Mouse (Mus musculus) hindbrain, embryonic 16.5 days (tissue): ENCODE data around the gene Qsox1. TPM values are rescaled to one million over a fixed set of nuclear protein-coding genes. Genes with fewer than 3 reads are reported as not detected.

Experiments
- ATAC-seq: fragments of 200-750 bp; cut with Nextera tagmentation; 2 replicates; pipeline ENCODE4 v1.8.0; 2017; ENCODE audit warnings: moderate TSS enrichment, moderate library complexity
- H3K27ac ChIP-seq: fragments of 300-500 bp; sonication (generic); 2 replicates; pipeline ENCODE4 v1.5.1; 2014; ENCODE audit warnings: low read depth, mild to moderate bottlenecking, control low read depth, low read length, moderate library complexity
- H3K27me3 ChIP-seq: fragments of 300-500 bp; sonication (generic); replicated peaks from 2 replicates; pipeline ENCODE4 v1.6.1; 2014; ENCODE audit warnings: low read length; ENCODE audit not compliant: control insufficient read depth, insufficient read depth
- H3K36me3 ChIP-seq: fragments of 300-500 bp; sonication (generic); 2 replicates; pipeline ENCODE4 v1.6.1; 2014; ENCODE audit warnings: mild to moderate bottlenecking, low read length, moderate library complexity, mixed read lengths; ENCODE audit not compliant: control insufficient read depth, insufficient read depth
- H3K4me1 ChIP-seq: fragments of 300-500 bp; sonication (generic); 2 replicates; pipeline ENCODE4 v1.6.1; 2014; ENCODE audit warnings: low read depth, low read length; ENCODE audit not compliant: control insufficient read depth, insufficient read depth
- H3K4me2 ChIP-seq: fragments of 300-500 bp; sonication (generic); 2 replicates; pipeline ENCODE4 v1.6.1; 2014; ENCODE audit warnings: mild to moderate bottlenecking, low read length, control low read depth, moderate library complexity
- H3K4me3 ChIP-seq: fragments of 300-500 bp; sonication (generic); 2 replicates; pipeline ENCODE4 v1.5.1; 2014; ENCODE audit warnings: mild to moderate bottlenecking, low read length, control low read depth, moderate library complexity
- H3K9ac ChIP-seq: fragments of 300-500 bp; sonication (generic); 2 replicates; pipeline ENCODE4 v1.6.1; 2014; ENCODE audit warnings: low read depth, mild to moderate bottlenecking, control low read depth, low read length, moderate library complexity
- H3K9me3 ChIP-seq: fragments of 300-500 bp; sonication (generic); 2 replicates; pipeline ENCODE4 v1.6.1; 2014; ENCODE audit warnings: mild to moderate bottlenecking, low read length, moderate library complexity; ENCODE audit not compliant: control insufficient read depth
- WGBS: fragments of 180-500 bp; shearing (Covaris S2); extraction: QIAGEN DNeasy Blood & Tissue Kit; methylation state at CpG from one replicate; pipeline ENCODE4 v1.1.7; 2014; 5-methylcytosine and 5-hydroxymethylcytosine counted together
- polyA plus RNA-seq: library from polyadenylated mRNA; unstranded; fragments of >200 nt; fragmentation: Nextera tagmentation; extraction: Ambion mirVana; gene quantifications from 2 replicates; pipeline ENCODE4 v1.2.1, GENCODE M21; 2015

Gene Qsox1
- polyA plus RNA-seq, 1 experiment from 2014 or later: 25.0 TPM

DNA sequence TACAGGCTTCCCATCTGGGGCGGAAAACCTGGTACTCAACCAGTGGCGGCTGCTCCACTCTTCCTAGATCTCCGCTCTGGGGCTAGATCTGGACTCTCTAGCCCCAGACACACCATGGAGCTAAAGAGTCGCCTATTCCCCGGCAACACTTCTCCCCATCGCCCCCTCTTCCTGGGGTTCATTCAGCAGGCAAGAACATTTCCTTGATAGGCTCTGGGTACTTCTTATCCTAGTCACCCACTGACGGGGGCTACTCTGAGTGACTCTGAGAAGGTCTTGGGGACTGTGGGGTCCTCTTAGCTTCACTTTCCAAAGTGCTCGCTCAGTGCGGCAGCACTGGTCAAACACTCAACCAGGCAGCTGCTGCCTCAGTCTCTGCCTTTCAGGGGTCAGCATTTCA is 59.3 kb downstream of the Qsox1 start:
- WGBS: 75% methylated on average over 9 of the region's 9 CpGs
- peaks cover 50% of the 10 kb centered on the region for H3K27me3 ChIP-seq
- H3K36me3 ChIP-seq: no peaks in the 10 kb centered on the region
- H3K4me3 ChIP-seq: no peak overlapping the region
- H3K9ac ChIP-seq: no peak overlapping the region
- no peaks in the 10 kb centered on the region for H3K4me1 ChIP-seq
- no peaks in the 10 kb centered on the region for H3K9me3 ChIP-seq
- no peak for ATAC-seq
- no peak overlapping the region for H3K4me2 ChIP-seq
- no peak overlapping the region for H3K27ac ChIP-seq

- Histone ChIP-seq H3K9me3 (no peaks in the 10 kb centered on the region), H3K9ac (no peak within 1 kb of the TSS), H3K4me1 (no peaks in the 10 kb centered on the region), H3K4me2 (no peak within 1 kb of the TSS), H3K4me3 (no peak within 1 kb of the TSS), H3K27ac (no peak within 1 kb of the TSS), H3K27me3 (peaks cover 67% of the 10 kb centered on the region), H3K36me3 (no peaks in the 10 kb centered on the region)
- ATAC-seq: no peak
- 59% methylated on average over 6 of the region's 6 CpGs for WGBS
Observed at GRCm38 (mm10) chr1:155751484-155752255, 61.0 kb downstream of the Qsox1 start, which contains the start of gene Lhx4. TSS of gene Lhx4 (minus strand) at chr1:155751684.

DNA sequence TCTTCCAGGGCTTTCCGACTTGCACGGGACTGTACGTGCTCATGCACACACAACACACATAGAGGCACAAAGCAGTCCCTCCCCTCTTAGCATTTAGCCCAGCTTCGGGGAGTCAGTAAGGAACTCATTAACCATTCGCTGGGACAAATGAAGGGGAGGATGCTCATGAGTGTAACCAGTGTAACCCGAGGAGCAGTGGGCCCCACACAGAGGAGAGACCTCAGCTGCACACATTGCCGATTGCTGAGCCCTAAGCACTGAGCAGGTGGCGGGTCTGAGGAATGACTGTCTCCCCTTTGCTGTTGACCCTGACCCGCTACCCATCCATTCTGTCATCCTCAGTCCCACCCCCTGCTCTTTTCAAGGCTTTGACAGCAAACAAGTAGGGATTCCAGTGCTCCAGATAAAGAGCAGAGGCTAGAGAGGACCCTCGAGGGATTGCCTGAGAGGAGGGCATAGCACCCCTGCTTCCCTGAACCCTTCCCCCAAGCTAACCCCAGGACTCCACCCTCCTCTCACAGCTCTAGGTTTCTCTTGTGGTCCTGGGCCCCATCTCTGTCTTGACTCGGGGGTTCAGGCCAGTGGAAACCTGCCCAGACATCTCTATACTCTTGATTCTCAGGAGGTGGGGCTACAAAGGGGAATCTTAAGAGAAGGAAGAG is 62.0 kb downstream of the Qsox1 start:
- Histone ChIP-seq H3K4me2 (no peak overlapping the region), H3K27me3 (peaks cover 77% of the 10 kb centered on the region), H3K4me1 (no peaks in the 10 kb centered on the region), H3K9ac (no peak overlapping the region), H3K4me3 (no peak overlapping the region), H3K27ac (no peak overlapping the region), H3K9me3 (no peaks in the 10 kb centered on the region), H3K36me3 (no peaks in the 10 kb centered on the region)
- 12% methylated on average over 11 of the region's 11 CpGs for WGBS
- no peak for ATAC-seq

- Histone ChIP-seq H3K9ac (no peak overlapping the region), H3K27me3 (peaks cover 76% of the 10 kb centered on the region), H3K36me3 (no peaks in the 10 kb centered on the region), H3K27ac (no peak overlapping the region), H3K9me3 (no peaks in the 10 kb centered on the region), H3K4me2 (no peak overlapping the region), H3K4me1 (peaks cover 2% of the 10 kb centered on the region), H3K4me3 (no peak overlapping the region)
- WGBS: 76% methylated on average over 5 of the region's 5 CpGs
- ATAC-seq: no peak
Observed at GRCm38 (mm10) chr1:155747911-155748310, 64.8 kb downstream of the Qsox1 start.

GRCm38 (mm10) chr1:155747011-155747410 is 65.7 kb downstream of the Qsox1 start:
- H3K9ac ChIP-seq: no peak overlapping the region
- no peaks in the 10 kb centered on the region for H3K36me3 ChIP-seq
- H3K4me2 ChIP-seq: no peak overlapping the region
- H3K4me3 ChIP-seq: no peak overlapping the region
- no peak for ATAC-seq
- H3K27ac ChIP-seq: no peak overlapping the region
- H3K27me3 ChIP-seq: peaks cover 73% of the 10 kb centered on the region
- H3K4me1 ChIP-seq: peaks cover 11% of the 10 kb centered on the region
- no peaks in the 10 kb centered on the region for H3K9me3 ChIP-seq
- WGBS: 13% methylated on average over 8 of the region's 8 CpGs

- H3K27ac ChIP-seq: no peak overlapping the region
- H3K36me3 ChIP-seq: no peaks in the 10 kb centered on the region
- H3K4me2 ChIP-seq: peak overlapping the region; percentile 83
- peak overlapping the region; percentile 48 for H3K9ac ChIP-seq
- peaks cover 28% of the 10 kb centered on the region for H3K4me1 ChIP-seq
- ATAC-seq: peak; percentile 69
- peaks cover 56% of the 10 kb centered on the region for H3K27me3 ChIP-seq
- H3K9me3 ChIP-seq: no peaks in the 10 kb centered on the region
- peak overlapping the region; percentile 45 for H3K4me3 ChIP-seq
- WGBS: under 1% methylated on average over 68 of the region's 81 CpGs
Observed at GRCm38 (mm10) chr1:155742411-155743363, 70.0 kb downstream of the Qsox1 start.

GRCm38 (mm10) chr1:155741988-155742387 is 70.7 kb downstream of the Qsox1 start:
- H3K27me3 ChIP-seq: peaks cover 55% of the 10 kb centered on the region
- no peaks in the 10 kb centered on the region for H3K9me3 ChIP-seq
- H3K9ac ChIP-seq: no peak overlapping the region; the same call in 1 of the 2 replicates
- peak overlapping the region; percentile 83 for H3K4me2 ChIP-seq
- H3K27ac ChIP-seq: no peak overlapping the region
- H3K36me3 ChIP-seq: no peaks in the 10 kb centered on the region
- under 1% methylated on average over 26 of the region's 26 CpGs for WGBS
- ATAC-seq: peak; percentile 61
- peaks cover 28% of the 10 kb centered on the region for H3K4me1 ChIP-seq
- peak overlapping the region; percentile 45 for H3K4me3 ChIP-seq

GRCm38 (mm10) chr1:155741378-155741945 is 71.2 kb downstream of the Qsox1 start:
- H3K4me3 ChIP-seq: peak overlapping the region; percentile 45
- peak overlapping the region; percentile 83 for H3K4me2 ChIP-seq
- under 1% methylated on average over 34 of the region's 34 CpGs for WGBS
- H3K36me3 ChIP-seq: no peaks in the 10 kb centered on the region
- no peak overlapping the region for H3K9ac ChIP-seq
- H3K4me1 ChIP-seq: peaks cover 28% of the 10 kb centered on the region
- peaks cover 53% of the 10 kb centered on the region for H3K27me3 ChIP-seq
- H3K9me3 ChIP-seq: no peaks in the 10 kb centered on the region
- H3K27ac ChIP-seq: no peak overlapping the region
- ATAC-seq: peak; percentile 35
